Mouse (Mus musculus) heart, embryonic 16.5 days (tissue): ENCODE measurements at regions not wholly inside any gene's neighbourhood (a gene's known extent, or its start where the extent isn't known, plus 50 kb on each side); places are given as distances from the start of the nearest gene placed in this dataset.

Experiments used
- ATAC-seq: fragments of 200-750 bp; cut with Nextera tagmentation; replicated peaks from 2 replicates; pipeline ENCODE4 v1.8.0; 2017; ENCODE audit warnings: moderate number of reproducible peaks; ENCODE audit not compliant: insufficient read depth, low FRiP score; ENCODE audit errors: extremely low read depth
- H3K27ac ChIP-seq: fragments of 300-500 bp; sonication (generic); 2 replicates; pipeline ENCODE4 v1.5.1; 2014; ENCODE audit warnings: mild to moderate bottlenecking, low read length, control low read depth, moderate library complexity
- H3K27me3 ChIP-seq: fragments of 300-500 bp; sonication (generic); 2 replicates; pipeline ENCODE4 v1.6.1; 2014; ENCODE audit warnings: low read length, mixed read lengths; ENCODE audit not compliant: control insufficient read depth, insufficient read depth
- H3K36me3 ChIP-seq: fragments of 300-500 bp; sonication (generic); 2 replicates; pipeline ENCODE4 v1.6.1; 2014; ENCODE audit not compliant: control insufficient read depth, insufficient read depth
- H3K4me1 ChIP-seq: fragments of 300-500 bp; sonication (generic); 2 replicates; pipeline ENCODE4 v1.6.1; 2014; ENCODE audit warnings: low read length, mixed read lengths; ENCODE audit not compliant: control insufficient read depth, insufficient read depth
- H3K4me2 ChIP-seq: fragments of 300-500 bp; sonication (generic); 2 replicates; pipeline ENCODE4 v1.6.1; 2014; ENCODE audit warnings: low read depth, mild to moderate bottlenecking, control low read depth, low read length
- H3K4me3 ChIP-seq: fragments of 300-500 bp; sonication (generic); 2 replicates; pipeline ENCODE4 v1.5.1; 2014; ENCODE audit warnings: mild to moderate bottlenecking, control low read depth, low read length
- H3K9ac ChIP-seq: fragments of 300-500 bp; sonication (generic); 2 replicates; pipeline ENCODE4 v1.6.1; 2014; ENCODE audit warnings: low read length, control low read depth
- H3K9me3 ChIP-seq: fragments of 300-500 bp; sonication (generic); replicated peaks from 2 replicates; pipeline ENCODE4 v1.6.1; 2016; ENCODE audit warnings: low read length; ENCODE audit not compliant: control insufficient read depth
- WGBS: fragments of 180-500 bp; shearing (Covaris S2); extraction: QIAGEN DNeasy Blood & Tissue Kit; methylation state at CpG from one replicate; pipeline ENCODE4 v1.1.7; 2014; 5-methylcytosine and 5-hydroxymethylcytosine counted together

DNA sequence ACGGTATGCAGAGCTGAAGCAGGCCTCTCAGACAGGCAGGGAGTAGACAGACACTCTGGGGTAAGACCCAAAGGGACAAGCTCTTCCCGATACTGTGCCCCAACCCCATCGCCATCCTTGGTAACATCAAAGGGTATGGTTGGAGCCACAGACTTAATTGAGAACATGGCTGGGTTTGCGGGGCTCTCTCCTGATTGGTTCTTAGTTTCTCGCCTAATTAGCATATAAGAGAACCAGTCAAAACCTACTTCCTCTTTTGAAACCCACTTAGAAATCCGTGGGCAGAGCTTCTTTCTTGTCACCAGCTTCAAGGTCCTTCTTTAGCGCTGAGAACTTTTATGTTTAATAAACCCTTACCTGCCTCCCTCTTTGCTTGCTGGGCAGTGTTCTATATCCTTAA, 87.5 kb upstream of the Spaca7 start:
- peaks cover 18% of the 10 kb centered on the region for H3K27me3 ChIP-seq
- H3K36me3 ChIP-seq: no peaks in the 10 kb centered on the region
- no peaks in the 10 kb centered on the region for H3K4me1 ChIP-seq
- H3K9me3 ChIP-seq: no peaks in the 10 kb centered on the region
- 67% methylated on average over 7 of the region's 7 CpGs for WGBS
- no peak for ATAC-seq
- no peak overlapping the region for H3K27ac ChIP-seq
- H3K9ac ChIP-seq: no peak overlapping the region
- no peak overlapping the region for H3K4me2 ChIP-seq
- H3K4me3 ChIP-seq: no peak overlapping the region

DNA sequence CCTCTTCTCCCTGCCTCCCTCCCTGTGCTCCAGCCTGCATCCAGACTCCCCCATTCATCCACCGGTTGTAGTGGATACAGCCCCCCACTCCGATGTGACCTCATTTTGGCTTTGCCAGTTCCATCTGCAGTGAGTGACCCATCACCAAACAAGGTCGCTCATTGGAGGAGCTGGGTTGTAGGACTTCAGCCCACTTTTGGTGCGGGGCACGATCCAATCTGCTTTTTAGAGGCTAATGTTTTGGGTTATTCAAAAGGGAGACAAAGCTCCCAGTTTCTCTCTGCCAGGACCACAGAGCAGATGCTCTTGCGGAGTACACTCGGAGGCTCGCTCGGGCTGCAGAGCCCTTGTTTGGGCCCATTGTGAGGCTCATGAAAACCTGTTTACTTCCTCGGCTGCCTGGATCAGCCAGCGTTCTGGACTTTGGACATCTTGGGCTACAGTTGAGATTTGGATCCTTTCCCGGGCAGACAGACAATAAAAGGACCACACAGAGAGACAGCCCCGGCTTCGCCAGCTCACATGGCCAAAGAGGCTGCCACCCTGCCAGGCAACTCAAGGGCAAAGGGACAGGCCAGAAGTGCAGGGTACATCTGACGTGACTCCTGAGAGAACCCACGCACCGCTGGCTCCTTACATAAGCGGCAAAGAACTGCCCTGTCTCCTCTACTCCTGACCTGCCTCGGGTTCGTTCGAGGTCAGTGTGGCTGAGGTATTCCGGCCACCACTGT, 86.3 kb upstream of the Spaca7 start:
- H3K9me3 ChIP-seq: no peaks in the 10 kb centered on the region

DNA sequence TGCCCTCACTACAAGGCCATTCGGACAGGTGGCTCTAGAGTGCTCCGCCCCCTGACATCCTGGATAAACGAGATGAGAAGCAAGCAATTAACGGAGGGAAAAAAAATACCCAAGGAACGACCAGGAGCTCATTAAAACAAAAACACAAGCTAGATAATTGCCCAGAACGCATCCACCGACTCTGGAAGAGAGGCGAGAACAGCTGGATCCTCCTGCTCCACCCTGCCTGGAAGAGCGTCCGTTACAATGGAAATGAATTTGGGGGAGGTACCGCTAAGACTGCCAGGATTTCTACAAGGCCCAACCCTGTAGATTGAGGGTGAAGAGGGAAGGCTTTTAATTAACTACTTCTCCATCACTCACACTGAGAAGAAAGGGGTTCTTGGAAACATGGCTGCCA, 85.6 kb upstream of the Spaca7 start:
- H3K4me1 ChIP-seq: no peaks in the 10 kb centered on the region

More for the DNA sequence above, 86.3 kb upstream of the Spaca7 start:
- peaks cover 8% of the 10 kb centered on the region for H3K27me3 ChIP-seq
- no peak overlapping the region for H3K27ac ChIP-seq
- H3K9ac ChIP-seq: no peak overlapping the region
- no peaks in the 10 kb centered on the region for H3K4me1 ChIP-seq
- H3K4me3 ChIP-seq: no peak overlapping the region
- whole genome bisulfite sequencing: 66% methylated on average over 22 of the region's 22 CpGs
- no peaks in the 10 kb centered on the region for H3K36me3 ChIP-seq
- H3K4me2 ChIP-seq: no peak overlapping the region
- no peak for ATAC-seq

DNA sequence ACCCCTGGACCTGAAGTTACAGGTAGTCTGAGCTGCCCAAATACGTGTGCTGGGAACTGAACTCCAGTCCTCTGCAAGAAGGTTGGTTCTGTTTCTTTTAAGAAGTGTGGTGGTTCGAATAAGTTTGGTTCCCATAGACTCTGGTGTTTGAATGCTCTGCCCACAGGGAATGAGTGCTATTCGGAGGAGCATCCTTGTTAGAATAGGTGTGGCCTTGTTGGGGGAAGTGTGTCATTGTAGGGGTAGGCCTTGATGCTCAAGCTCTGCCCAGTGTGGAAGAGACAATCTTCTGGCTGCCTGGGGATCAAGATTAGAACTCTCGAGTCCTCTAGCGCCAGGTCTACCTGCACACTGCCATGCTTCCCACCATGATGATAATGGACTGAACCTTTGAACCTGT, 83.6 kb upstream of the Spaca7 start:
- no peak overlapping the region for H3K27ac ChIP-seq
- H3K4me1 ChIP-seq: no peaks in the 10 kb centered on the region
- peaks cover 10% of the 10 kb centered on the region; the same call in 1 of the 2 replicates for H3K27me3 ChIP-seq
- no peaks in the 10 kb centered on the region for H3K9me3 ChIP-seq
- WGBS: 84% methylated on average over 5 of the region's 5 CpGs
- no peak overlapping the region for H3K4me3 ChIP-seq
- no peaks in the 10 kb centered on the region for H3K36me3 ChIP-seq
- H3K9ac ChIP-seq: no peak overlapping the region
- no peak overlapping the region for H3K4me2 ChIP-seq
- no peak for ATAC-seq

More for the DNA sequence above, 85.6 kb upstream of the Spaca7 start:
- ATAC-seq: no peak
- Histone ChIP-seq H3K4me3 (no peak overlapping the region), H3K9me3 (no peaks in the 10 kb centered on the region), H3K4me2 (no peak overlapping the region), H3K36me3 (no peaks in the 10 kb centered on the region), H3K27me3 (peaks cover 4% of the 10 kb centered on the region; the same call in 1 of the 2 replicates), H3K27ac (no peak overlapping the region), H3K9ac (no peak overlapping the region)
- 47% methylated on average over 11 of the region's 11 CpGs for WGBS

DNA sequence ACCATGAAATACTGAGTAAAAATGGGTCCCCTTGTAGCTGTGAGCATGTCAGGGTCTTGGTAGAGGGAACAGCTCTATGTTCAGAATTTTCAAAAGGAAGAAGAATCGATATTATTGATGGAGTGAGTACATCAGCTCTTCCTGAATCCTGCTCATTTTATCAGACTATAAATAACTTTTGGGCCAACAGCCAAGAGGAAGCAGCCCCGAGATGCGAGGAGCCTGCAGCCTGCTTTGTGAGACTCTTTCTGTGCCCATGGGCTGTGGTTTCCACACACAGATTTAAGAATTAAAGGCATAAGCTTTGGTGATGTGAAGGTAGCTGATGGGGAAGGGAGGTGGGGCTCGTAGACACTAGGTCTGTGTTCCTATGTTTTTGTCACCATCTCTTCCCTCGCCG, 81.4 kb upstream of the Spaca7 start:
- 51% methylated on average over 6 of the region's 6 CpGs for WGBS
- H3K4me3 ChIP-seq: no peak overlapping the region
- no peak overlapping the region for H3K9ac ChIP-seq
- ATAC-seq: no peak
- H3K27ac ChIP-seq: no peak overlapping the region
- no peaks in the 10 kb centered on the region for H3K9me3 ChIP-seq
- no peak overlapping the region for H3K4me2 ChIP-seq
- H3K36me3 ChIP-seq: no peaks in the 10 kb centered on the region
- H3K27me3 ChIP-seq: peaks cover 19% of the 10 kb centered on the region
- H3K4me1 ChIP-seq: no peaks in the 10 kb centered on the region

DNA sequence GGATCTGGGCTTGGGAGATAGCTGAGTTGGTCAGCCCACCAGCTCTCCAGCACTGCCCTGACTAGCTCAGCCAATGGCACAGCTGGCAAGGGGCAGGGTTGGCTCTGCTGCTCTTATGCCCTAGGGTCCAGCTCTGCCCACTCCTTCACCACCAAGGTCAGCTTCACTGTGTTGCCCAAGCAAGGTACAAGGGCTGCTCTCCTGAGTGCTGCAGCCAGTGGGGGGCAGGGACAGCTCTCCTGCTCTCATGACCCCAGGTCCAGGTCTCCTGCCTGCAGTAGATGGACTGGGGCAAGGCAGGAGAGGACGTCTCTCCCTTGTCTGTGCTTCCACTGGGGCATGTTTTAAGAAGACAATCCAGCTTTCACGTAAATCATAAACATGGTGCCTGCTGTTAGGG, 80.4 kb upstream of the Spaca7 start:
- ATAC-seq: no peak
- Histone ChIP-seq H3K4me2 (no peak overlapping the region), H3K27me3 (peaks cover 17% of the 10 kb centered on the region), H3K9me3 (no peaks in the 10 kb centered on the region), H3K4me1 (no peaks in the 10 kb centered on the region), H3K36me3 (no peaks in the 10 kb centered on the region), H3K4me3 (no peak overlapping the region), H3K27ac (no peak overlapping the region), H3K9ac (no peak overlapping the region)
- 52% methylated on average over 2 of the region's 2 CpGs for WGBS

DNA sequence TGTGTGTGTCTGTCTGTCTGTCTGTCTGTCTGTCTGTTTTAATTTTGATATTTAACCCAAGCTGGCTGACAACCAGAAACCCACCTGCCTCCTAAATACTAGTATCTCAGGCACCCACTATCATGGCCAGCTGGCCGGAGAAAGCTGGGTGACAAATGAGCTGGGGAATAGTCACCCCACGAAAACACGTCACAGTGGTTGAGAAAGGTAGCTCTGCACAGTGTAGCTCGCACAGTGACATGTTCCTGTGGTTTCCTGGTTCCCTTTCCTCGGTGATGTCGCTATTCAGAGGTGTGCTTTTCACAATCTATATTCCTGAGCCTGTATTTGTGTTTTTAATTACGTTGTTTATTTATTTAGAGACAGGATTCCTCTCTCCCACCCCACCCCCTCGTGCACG, 78.3 kb upstream of the Spaca7 start:
- no peak for ATAC-seq
- H3K9me3 ChIP-seq: no peaks in the 10 kb centered on the region

DNA sequence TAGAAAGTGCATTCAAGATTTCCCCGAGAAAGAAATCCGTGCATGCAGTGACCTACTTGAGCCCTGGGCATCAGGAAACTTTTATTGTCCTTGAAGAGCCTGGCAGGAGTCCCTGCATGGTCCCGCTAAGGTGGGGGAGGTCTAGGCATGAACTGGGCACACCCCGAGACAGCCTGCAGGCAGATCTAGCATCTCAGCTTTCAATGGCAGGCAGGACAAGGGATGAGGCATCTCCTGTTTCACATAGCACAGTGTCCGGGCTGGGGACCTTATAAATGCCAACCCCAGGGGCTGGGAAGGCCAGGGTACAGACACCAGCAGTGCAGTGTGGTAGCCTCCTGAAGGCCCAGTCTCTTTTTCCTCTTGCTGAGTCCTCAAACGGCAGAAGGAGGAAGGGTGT, 75.4 kb upstream of the Spaca7 start:
- 0 out of 2 replicates have a peak, but pooled peaks cover 3% of the 10 kb centered on the region for H3K4me1 ChIP-seq
- H3K36me3 ChIP-seq: no peaks in the 10 kb centered on the region
- H3K9me3 ChIP-seq: no peaks in the 10 kb centered on the region
- no peak overlapping the region for H3K4me2 ChIP-seq
- H3K27me3 ChIP-seq: peaks cover 58% of the 10 kb centered on the region
- 13% methylated on average over 6 of the region's 6 CpGs for WGBS
- H3K27ac ChIP-seq: no peak overlapping the region
- no peak for ATAC-seq
- H3K4me3 ChIP-seq: no peak overlapping the region
- H3K9ac ChIP-seq: no peak overlapping the region

More for the DNA sequence above, 78.3 kb upstream of the Spaca7 start:
- H3K27me3 ChIP-seq: peaks cover 30% of the 10 kb centered on the region
- H3K36me3 ChIP-seq: no peaks in the 10 kb centered on the region
- no peak overlapping the region for H3K4me3 ChIP-seq
- H3K27ac ChIP-seq: no peak overlapping the region
- 65% methylated on average over 9 of the region's 9 CpGs for WGBS
- no peak overlapping the region for H3K4me2 ChIP-seq
- no peak overlapping the region for H3K9ac ChIP-seq
- no peaks in the 10 kb centered on the region for H3K4me1 ChIP-seq

DNA sequence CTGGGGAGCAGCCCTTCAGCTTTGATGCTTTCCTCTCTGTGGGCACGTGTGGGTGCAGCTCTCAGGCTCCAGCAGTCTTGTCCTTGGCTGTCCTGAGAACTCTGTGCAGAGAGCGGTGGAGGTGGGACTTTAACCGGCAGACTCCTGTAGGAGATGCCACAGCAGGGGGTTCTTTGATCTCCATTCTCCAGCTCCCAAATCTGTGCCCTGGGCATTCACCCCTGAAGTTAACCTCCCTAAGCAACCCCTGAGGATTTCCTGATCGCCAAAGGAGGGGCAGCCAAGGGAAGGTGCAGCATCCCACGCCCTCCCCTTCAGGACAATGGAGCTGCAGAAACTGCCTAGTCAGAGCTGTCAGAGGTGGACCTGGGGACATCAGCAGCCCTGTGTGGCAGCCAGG, 73.2 kb upstream of the Spaca7 start:
- 13% methylated on average over 5 of the region's 5 CpGs for WGBS
- Histone ChIP-seq H3K9me3 (no peaks in the 10 kb centered on the region), H3K4me3 (no peak overlapping the region), H3K27me3 (peaks cover 69% of the 10 kb centered on the region), H3K27ac (no peak overlapping the region), H3K36me3 (no peaks in the 10 kb centered on the region), H3K4me1 (0 out of 2 replicates have a peak, but pooled peaks cover 5% of the 10 kb centered on the region), H3K4me2 (no peak overlapping the region), H3K9ac (no peak overlapping the region)
- no peak for ATAC-seq
